Mouse (Mus musculus): ENCODE data around the gene Spsb2.
"Not testable (repeated sequence)": the region's sequence is repeated elsewhere in the genome, so short reads cannot be mapped to it uniquely, and the experiment has no call there.

The Spsb2 gene

DNA sequence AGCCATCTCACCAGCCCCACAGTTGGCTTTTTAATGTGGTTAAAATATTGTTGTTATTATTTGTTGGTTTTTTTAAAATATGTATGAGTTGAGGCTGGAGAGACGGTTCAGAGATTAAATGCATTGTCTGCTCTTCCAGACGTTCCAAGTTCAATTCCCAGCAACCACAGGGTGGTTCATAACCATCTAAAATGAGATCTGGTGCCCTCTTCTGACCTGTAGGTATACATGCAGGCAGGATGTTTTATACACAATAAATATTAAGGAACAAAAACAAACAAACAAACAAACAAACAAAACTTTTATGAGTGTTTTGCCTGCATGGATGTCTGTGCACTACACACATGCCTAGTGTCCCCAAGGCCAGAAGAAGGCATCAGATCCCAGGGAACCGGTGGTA, 5.4 kb upstream of the Spsb2 start:
- DNase-seq (ENCODE audit: low spot score in 2 of 2), result no peak

DNA sequence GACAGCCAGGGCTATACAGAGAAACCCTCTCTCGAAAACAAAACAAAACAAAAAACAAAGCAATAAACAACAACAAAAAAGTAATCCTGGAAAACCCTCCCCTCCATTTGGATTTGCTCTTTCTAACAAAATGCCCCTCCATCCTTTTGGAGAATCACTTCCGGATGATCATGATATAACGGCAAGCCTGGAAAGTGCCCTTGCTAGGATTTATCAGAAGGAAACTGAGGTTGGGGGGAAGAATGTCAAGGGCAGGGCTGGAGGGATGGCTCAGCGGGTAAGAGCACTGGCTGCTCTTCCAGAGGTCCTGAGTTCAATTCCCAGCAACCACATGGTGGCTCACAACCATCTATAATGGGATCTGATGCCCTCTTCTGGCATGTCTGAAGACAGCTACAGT, 4.8 kb upstream of the Spsb2 start:
- DNase-seq (ENCODE audit: low spot score in 2 of 2), result not testable (repeated sequence)

DNA sequence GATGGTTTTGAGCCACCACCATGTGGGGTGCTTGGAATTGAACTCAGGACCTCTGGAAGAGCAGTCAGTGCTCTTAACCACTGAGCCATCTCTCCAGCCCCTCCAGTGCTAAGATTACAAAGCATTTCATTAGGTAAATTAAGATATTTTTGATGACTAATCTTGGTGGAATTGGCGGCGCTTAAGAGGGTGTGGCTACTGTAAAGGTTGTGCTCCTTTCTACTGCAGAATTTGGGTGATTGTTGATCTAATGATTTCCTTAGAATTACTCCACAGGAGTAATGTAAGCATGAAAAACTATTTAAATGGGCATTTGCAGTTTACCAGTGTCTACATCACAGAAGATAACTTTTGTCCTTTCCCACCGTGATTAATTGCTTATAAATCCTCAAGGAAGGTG, 4.1 kb upstream of the Spsb2 start:
- no peak for DNase-seq (ENCODE audit: low spot score in 2 of 2)

DNA sequence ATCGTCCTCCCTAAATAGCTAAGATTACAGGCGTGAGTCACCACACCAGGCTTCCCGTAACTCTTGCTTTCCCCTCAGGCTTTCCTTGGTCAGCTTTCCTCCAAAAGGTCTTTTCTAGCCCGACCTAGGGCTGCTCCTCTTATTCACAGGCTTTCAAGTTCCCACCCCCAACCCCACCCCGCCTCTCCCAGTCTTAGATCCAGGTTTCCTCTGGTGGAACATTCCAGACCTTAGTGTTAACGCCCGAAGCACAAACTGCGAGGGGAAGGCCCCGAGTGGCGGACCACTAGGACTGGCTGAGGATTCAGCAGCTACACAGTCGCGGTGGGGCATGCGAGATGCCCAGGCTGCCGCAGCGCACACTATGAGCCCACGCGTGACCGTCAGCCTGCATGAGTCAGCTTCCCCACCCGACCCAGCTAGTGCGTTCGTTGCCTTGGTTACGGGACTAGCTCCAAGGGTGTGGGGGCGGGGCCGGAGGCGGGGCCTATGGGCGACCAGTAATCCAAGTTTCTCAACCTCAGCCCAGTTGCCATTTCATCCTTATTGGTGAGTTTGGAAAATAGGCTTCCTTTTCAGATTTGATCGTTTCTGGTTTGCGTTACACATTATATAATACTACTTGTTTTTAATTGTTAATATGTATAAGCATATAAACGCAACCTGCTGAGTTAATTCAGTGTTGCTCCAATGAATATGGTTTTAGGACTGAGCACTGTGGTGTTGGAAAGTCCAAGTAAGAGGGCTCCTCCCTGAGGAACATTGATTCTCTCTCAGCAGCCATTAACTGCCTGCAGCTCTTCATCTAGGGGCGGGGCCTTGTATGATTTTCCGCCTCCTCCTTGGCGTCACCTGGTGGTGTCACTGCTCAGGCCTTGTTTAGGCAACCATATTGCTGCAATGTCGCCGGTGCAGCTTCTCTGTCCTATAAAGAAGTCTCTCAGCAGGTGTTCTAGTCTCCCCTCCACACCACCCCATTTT, 2.8 kb upstream of the Spsb2 start:
- peak; percentile 54 to 71 for DNase-seq (ENCODE audit: low spot score in 2 of 2)

DNA sequence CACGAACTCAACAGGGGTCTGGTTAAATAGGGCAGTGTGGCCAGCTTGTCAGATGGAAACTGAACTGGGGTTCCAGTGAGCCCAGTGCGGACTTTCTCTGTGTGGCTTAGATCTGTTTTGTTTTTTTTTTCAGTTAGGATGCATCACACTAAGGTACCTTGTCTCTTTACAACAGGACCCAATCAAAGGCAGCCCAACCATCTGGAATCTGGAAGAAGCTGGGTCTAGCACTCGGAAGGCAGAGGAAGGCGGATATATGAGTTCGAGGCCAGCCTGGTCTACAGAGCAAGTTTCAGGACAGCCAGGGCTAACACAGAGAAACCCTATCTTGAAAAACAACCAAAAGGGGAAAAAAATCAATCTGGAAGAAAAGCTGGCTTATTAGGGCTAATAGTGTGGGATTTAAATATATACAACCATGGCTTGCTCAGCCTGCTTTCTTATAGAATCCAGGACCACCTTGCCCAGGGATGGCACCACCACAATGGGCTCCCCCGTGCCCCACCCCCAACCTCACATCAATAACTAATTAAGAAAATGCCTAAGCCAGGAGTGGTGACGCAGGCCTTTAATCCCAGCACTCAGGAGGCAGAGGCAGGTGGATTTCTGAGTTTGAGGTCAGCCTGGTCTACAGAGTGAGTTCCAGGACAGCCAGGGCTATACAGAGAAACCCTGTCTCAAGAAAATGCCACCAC, 1.9 kb upstream of the Spsb2 start:
- no peak for DNase-seq (ENCODE audit: low spot score in 2 of 2)

DNA sequence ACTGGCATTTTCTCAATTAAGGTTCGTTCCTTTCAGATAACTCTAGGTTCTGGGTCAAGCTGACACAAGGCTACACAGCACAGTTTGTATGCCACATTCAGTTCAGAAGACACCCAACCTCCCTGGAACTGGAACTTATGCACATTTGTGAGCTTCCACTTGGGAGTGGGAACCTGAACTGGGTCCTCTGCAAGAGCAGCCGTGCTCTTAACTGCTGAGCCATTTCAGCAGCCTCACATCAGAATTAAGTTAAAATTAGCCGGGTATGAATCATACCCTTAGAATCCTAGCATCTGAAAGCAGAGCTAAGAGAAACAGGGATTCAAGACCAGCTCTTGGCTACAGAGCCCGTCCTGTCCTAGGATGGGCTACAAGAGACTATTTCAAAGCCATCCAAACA, 1.1 kb upstream of the Spsb2 start:
- no peak for DNase-seq (ENCODE audit: low spot score in 2 of 2)

DNA sequence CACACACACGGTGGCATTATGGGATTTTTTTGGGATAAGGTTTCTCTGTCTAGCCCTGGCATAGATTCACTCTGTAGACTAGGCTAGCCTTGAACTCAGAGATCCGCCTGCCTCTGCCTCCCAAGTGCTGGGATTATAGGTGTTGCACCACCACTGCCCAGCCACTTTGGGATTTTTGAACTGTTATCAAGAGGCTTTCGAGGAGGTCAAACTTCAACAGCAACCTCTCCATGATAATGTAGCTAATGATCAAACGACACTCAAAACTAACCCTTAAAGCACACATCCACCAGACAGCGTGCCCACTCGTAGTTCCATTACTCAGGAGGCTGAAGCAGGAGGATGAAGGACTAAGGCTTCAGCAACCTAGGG, 489 bp upstream of the Spsb2 start:
- no peak for DNase-seq (ENCODE audit: low spot score in 2 of 2)

DNA sequence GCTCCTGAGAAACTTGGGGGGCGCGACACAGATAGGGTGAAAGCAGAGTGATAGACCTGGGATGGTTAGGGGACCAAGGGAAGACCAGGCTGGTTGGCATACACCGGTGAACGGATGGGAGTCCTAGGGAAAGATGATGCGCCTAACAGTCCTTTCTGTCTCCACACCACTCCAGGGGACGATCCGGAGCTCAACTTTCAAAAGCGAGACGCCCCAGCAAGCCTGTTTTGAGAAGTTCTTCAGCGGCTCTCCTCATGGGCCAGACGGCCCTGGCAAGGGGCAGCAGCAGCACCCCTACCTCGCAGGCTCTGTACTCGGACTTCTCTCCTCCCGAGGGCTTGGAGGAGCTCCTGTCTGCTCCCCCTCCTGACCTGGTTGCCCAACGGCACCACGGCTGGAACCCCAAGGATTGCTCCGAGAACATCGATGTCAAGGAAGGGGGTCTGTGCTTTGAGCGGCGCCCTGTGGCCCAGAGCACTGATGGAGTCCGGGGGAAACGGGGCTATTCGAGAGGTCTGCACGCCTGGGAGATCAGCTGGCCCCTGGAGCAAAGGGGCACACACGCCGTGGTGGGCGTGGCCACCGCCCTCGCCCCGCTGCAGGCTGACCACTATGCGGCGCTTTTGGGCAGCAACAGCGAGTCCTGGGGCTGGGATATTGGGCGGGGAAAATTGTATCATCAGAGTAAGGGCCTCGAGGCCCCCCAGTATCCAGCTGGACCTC, 752 bp downstream of the Spsb2 start:
- peak; percentile 70 to 76 for DNase-seq (ENCODE audit: low spot score in 2 of 2)

DNA sequence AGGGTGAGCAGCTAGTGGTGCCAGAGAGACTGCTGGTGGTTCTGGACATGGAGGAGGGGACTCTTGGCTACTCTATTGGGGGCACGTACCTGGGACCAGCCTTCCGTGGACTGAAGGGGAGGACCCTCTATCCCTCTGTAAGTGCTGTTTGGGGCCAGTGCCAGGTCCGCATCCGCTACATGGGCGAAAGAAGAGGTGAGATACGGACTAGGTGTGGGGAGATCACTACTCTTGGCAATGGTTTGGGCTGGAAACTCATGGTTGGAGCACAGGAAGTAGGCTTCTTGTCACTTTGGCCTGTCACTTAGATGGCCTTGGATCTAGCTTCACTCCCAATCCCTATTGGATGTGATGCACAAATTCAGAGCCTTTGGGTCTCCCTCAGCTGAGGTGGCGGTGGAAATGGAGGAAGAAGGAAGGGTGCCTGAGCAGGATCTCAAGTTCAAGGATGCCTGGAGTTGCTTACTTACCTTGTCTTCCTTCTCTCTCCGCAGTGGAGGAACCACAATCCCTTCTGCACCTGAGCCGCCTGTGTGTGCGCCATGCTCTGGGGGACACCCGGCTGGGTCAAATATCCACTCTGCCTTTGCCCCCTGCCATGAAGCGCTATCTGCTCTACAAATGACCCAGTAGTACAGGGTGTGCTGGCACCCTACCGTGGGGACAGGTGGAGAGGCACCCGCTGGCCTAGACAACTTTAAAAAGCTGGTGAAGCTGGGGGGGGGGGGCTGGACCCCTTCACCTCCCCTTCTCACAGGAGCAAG, 1.5 kb downstream of the Spsb2 start:
- no peak for DNase-seq (ENCODE audit: low spot score in 2 of 2)

DNA sequence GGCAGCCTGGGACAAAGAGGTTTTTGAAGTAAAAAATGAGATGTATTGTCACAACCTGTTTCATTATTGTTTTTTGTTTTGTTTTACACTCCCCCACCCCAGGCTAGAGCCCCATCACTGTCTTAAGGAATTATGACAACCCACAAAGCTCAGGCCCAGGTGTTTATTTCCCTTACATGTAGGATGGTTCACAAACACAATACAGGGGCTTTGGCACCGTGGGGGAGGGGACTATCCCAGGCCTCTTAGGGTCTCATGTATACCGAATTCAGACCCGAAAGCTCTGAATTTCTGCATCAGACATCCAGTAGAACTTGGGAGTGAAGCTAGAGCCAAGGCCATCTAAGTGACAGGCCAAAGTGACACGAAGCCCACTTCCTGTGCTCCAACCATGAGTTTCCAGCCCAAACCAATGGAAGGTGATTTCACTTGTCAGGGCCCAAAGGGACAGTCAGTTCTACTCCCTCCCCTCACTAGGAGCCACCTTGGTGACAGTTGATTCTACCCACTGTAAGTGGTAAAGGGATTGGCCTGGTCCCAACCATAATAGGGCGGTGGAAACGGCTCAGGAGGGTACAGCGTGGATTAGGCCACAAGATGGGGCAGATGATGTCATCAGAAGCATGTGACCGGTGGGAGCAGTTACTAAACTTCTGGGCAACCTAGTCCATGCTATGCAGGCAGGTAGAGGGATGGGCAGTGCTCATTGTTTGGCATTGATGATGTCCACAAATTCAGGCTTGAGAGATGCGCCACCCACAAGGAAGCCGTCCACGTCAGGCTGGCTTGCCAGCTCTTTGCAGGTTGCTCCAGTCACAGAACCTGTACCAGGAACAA, 2.3 kb downstream of the Spsb2 start:
- DNase-seq (ENCODE audit: low spot score in 2 of 2), result not testable (repeated sequence)

DNA sequence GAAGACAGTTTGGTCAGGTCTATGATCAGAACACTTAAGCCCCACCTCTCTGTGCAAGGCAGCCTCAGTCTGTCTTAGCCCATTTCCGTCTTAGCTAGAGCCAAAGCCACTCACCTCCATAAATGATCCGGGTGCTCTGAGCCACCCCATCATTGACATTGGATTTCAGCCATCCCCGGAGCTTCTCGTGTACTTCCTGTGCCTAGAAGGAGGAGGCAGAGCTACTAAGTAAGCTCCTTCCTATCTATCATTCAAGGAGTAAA, 2.9 kb downstream of the Spsb2 start:
- no peak for DNase-seq (ENCODE audit: low spot score in 2 of 2)

DNA sequence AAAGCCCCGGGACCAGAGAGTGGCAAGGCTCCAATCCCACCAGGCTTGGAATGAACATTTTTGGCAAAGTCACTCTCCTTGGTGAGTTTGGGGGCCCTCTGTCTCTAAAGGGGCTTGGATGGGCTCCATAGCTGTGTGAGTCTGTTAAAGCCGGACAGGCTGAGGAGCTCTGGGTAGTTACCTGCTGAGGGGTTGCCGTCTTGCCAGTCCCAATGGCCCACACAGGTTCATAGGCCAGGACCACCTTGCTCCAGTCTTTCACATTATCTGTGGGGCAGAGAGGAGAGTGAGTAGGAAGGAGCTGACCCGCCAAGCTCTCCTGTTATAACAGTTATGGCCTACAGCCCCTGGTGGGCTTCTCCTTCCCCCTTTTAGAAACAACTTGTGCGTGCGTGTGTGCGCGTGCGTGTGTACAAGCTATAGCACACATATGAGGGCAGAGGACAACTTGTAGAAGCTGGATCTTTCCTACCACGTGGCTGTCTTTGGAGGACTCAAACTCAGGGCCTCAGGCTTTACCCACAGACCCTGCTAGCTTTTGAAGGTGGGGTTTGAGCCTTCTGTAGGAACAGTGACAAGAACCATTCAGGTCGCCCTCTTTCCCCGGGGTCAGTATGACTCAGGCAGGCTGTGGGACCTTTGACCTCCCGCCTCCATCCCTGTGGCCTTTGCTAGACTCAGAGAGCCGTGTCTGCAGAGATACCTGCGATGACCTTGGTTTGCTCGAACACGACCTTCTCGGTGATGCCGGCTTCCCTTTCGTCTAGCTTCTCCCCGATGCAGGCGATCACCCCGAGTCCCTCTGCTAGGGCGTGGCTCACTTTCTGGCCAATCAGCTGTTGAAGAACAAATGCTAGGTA, 3.5 kb downstream of the Spsb2 start:
- no peak for DNase-seq (ENCODE audit: low spot score in 2 of 2)

DNA sequence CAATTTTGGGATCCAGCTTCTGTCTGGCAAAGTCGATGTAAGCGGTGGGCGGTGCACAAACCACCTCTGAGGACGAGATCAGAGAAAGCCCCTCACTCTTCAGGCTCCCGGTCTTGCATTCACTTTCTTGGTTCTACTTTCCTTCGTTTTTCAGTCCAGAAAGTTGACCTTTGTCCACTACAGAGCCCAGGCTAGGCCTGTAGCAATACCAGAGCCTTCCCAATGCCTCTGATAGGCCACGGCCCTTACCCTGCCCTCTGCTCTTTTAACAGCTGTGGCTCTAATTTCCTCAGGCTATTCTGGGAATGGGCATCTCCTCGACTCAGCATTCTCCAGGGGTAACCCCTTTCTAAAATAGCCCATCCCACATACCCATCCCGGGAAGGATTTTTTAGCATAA, 4.4 kb downstream of the Spsb2 start:
- no peak for DNase-seq (ENCODE audit: low spot score in 2 of 2)

DNA sequence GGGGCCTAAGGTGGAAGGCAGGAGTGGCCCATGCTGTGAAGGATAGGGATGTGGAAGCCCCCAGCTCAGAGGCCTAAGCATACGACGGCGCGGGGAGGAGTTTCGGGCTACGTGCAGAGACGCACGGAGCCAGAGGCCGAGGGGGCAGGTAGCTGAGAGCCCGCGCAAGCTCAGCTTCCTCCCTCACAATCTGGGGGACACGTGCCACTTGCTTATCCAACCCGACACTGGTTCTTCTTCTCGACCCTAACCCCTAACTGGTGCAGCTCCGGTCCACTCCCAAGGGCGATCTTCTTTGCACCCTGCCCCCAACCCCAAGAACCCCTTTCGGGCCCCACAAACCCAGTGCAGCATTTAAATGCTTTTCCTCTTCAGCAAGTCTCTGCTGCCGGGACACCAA, 5.0 kb downstream of the Spsb2 start:
- peak; percentile 29 to 57 for DNase-seq (ENCODE audit: low spot score in 2 of 2)

DNA sequence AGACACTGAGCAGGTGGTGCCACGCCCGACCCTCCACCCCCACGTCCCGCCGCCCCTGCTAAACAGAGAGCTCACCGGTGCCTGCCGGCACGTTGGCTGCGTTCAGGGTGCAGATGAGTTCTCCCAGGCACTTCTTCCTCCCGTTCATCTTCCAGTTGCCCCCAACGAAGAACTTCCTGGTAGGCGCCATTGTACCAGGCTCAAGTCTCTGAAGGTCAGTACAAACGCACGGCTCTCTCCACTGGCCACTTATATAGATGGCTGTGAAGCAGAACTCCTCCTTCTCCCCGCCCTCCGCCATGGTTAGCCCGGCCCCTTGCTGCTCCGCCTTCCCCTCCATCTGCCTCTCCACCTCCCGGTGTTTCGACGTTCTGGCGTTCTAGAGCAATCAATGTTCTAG, 5.5 kb downstream of the Spsb2 start, which contains the start of gene Tpi1:
Gene Tpi1, minus strand, starts transcription at position 364 of the 400 bp plus-strand sequence.
- peak; percentile 75 to 80 for DNase-seq (ENCODE audit: low spot score in 2 of 2)

DNA sequence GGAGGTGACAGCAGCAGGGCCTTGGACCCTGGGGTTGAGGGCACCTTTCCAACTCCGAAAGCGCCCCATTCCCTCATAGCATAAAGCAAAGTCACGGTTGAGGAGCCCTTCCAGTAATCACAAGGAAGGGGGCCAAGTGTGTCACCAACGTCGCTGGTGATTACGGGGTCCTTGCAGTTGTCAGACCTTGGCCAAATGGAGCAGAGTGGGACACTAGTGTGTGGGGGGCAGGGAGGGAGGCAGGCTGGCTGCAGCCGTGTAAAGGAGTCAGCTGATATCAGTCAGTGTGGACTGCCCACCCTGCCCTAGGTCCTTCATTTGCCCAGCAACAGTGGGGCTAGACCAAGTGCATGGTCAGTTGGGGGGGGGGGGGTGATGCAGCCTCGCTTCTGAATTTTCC, 6.0 kb downstream of the Spsb2 start:
- no peak for DNase-seq (ENCODE audit: low spot score in 2 of 2)

DNA sequence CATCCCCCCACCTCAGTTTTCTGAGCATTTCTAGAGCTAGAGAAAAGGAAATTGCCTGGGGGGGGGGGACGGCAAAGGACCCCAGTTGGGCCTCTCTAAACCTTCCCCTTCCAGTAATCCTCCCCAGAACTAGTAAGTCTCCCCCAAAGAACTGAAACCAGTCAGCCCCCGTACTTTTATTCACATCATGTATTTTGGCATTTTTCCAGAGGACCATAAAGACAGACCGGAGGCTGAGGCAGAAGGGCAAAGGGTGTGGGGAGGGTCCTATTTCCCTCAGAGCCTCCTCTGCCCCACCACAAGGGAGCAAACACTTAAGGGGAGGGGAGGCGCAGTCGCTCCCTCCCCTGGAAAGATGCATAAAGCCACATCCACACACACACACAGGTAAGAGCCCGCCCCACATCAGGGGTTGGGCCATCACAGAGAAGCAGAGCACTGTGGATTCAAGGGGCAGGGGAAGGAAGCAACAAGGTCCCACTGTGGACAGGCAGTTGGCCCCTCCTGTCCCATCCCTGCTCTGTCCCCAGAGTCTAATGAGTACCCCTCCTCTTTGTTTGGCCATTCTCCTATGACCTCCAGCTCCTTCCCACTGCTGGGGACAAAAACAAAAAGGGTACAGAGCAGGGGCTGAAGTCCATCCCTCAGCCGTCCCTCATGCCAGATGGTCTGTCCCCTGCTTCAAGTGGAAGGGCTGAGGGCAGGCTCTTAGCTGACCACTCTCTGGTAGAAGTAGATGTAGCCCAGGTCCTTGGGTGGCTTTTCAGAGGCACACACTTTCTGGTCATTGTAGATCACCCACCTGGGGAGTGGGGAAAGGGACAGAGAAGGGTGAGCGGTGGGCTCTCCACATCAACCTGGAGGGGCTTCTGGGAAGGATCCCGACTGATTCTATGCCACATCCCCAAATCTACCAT, 6.7 kb downstream of the Spsb2 start:
- DNase-seq (ENCODE audit: low spot score in 2 of 2), result no peak

DNA sequence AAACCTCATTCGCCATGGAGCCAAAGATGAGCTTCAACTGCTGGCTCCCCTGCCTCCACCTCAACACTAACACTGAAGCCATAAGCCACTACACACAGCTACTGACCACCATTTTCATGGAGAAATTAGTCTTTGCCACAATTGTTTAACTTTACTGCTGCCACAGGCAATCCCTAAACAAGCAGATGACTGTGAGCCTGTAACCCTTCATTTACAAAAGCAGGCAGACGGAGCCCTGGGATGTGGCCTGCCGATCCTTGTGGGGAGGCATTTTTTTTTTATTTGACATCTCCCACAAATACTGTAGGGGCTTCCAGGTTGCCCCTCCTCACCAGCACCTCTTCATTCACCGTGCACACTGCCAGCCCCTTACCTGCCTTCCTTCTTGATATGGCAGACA, 8.2 kb downstream of the Spsb2 start:
- DNase-seq (ENCODE audit: low spot score in 2 of 2), result no peak

DNA sequence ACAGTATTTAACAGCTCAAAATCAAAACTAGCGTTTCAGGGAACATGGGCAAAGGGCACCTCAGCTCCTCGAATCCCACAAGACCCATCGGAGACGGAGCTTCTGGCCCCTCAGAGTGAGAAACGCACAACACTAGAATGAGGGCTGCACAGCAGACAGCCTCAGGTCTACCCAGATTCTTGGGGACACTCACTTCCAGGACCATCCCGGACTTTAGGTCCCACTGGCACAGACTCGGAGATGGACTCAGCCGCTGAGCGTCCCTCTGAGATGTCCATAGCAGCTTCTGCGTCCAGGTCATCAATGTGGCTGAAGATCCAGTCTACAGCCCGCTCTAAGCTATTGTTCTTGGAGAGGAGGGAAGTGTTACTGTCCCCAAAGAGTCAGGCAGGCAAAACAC, 8.7 kb downstream of the Spsb2 start:
- DNase-seq (ENCODE audit: low spot score in 2 of 2), result no peak
